ENCODE assay signal across 25 mouse cellular contexts in genomic region chr5:73211961-73212360, GRCm38 (mm10).
"Had no signal": no experiment of that assay in that cellular context is flagged by ENCODE, and none has a peak within 500 bp of the region (broad histone marks: within the 10 kb centered on the region; RNA-seq: fewer than 3 reads in every experiment).

No protein-coding gene starts in this region.

- H3K4me2 ChIP-seq: heart, embryonic 11.5 days; hindbrain, embryonic 12.5 days; hindbrain, embryonic 14.5 days; intestine, embryonic 15.5 days; limb, embryonic 12.5 days; liver, embryonic 11.5 days; liver, embryonic 13.5 days had no signal

- H3K27ac ChIP-seq: gastrocnemius, adult 2 months; hindbrain, embryonic 10.5 days; hindbrain, embryonic 12.5 days; hindbrain, embryonic 14.5 days; intestine, embryonic 15.5 days; layer of hippocampus, adult 2 months; left cerebral cortex, adult 2 months; limb, embryonic 10.5 days; limb, embryonic 12.5 days; liver, embryonic 13.5 days had no signal

- H3K9me3 ChIP-seq: hindbrain, embryonic 10.5 days; hindbrain, embryonic 12.5 days; intestine, embryonic 15.5 days; limb, embryonic 10.5 days; limb, embryonic 12.5 days; liver, embryonic 13.5 days had no signal

- H3K9ac ChIP-seq: hindbrain, embryonic 12.5 days; hindbrain, embryonic 14.5 days; intestine, embryonic 15.5 days; limb, embryonic 12.5 days; liver, embryonic 13.5 days had no signal

- H3K4me3 ChIP-seq: gastrocnemius, adult 2 months; hindbrain, embryonic 10.5 days; hindbrain, embryonic 12.5 days; intestine, embryonic 15.5 days; layer of hippocampus, adult 2 months; left cerebral cortex, adult 2 months; limb, embryonic 10.5 days; limb, embryonic 12.5 days; liver, embryonic 13.5 days had no signal

- H3K4me1 ChIP-seq: limb, embryonic 10.5 days had no signal

- ATAC-seq: hindbrain, embryonic 16.5 days; inflammation-experienced regulatory T-cells, adult 6 months; intestine, embryonic 15.5 days; intestine, postnatal 0 days had no signal

- H3K27me3 ChIP-seq: hindbrain, embryonic 12.5 days; intestine, embryonic 15.5 days; limb, embryonic 12.5 days; liver, embryonic 13.5 days had no signal

- DNase-seq: gastrocnemius, adult 2 months; gastrocnemius, postnatal 10 days; gastrocnemius, postnatal 25 days; heart, postnatal 10 days; heart, postnatal 4 days; kidney, adult 18-20 months; kidney, adult 8-10 months; kidney, postnatal 10 days; kidney, postnatal 25 days; kidney, postnatal 4 days; liver; liver, embryonic 13.5 days had no signal
